Mouse (Mus musculus): ENCODE data around the gene Pdxp. TPM values are rescaled to one million over a fixed set of nuclear protein-coding genes. Genes with fewer than 3 reads are reported as not detected.
A peak's percentile ranks its signal among the peaks of the same experiment; 100 is the strongest.

The Pdxp gene
- total and polyA plus RNA-seq, 3 experiments, result 2.8 to 9.8 (median 5.4) TPM

- TF ChIP-seq NELFE (IDR thresholded peaks at IDR 0.05; ENCODE audit: low read depth, low read length) (no peak), ZNF384 (IDR thresholded peaks at IDR 0.05; ENCODE audit: low read depth, low read length) (no peak), ZC3H11A (IDR thresholded peaks at IDR 0.05; ENCODE audit: low read depth, low read length) (no peak), E2F4 (IDR thresholded peaks at IDR 0.05; ENCODE audit: insufficient replicate concordance, low read depth, low read length) (no peak), ZMIZ1 (IDR thresholded peaks at IDR 0.05; ENCODE audit: low read depth, low read length) (no peak), SMC3 (IDR thresholded peaks at IDR 0.05; ENCODE audit: low read depth, low read length) (peak; percentile 78)
Measured at GRCm38 (mm10) chr15:78942663-78943062, 28.9 kb downstream of the Pdxp start (continued).

- no peak overlapping the region for H3K27ac ChIP-seq (ENCODE audit: insufficient read depth, low read depth)
- DNase-seq (ENCODE audit: extremely low read depth), result no peak
- no peak overlapping the region for H3K4me2 ChIP-seq (ENCODE audit: insufficient read depth, low read depth, poor library complexity, severe bottlenecking)
- peaks cover 4 to 19% of the 10 kb centered on the region in 2 experiments for H3K36me3 ChIP-seq (replicated peaks in 1 of 2; ENCODE audit: control insufficient read depth in 1 of 2, insufficient read depth in 1 of 2, low read length in 1 of 2)
- no peak overlapping the region for H3K9ac ChIP-seq (ENCODE audit: insufficient read depth, low read depth)
- no peak overlapping the region for H3K4me3 ChIP-seq (replicated peaks in 1 of 3; ENCODE audit: low read depth in 2 of 3, low read length in 2 of 3, poor library complexity in 1 of 3)
- H3K79me2 ChIP-seq (replicated peaks; ENCODE audit: control insufficient read depth, extremely low read depth, insufficient read depth, poor library complexity, severe bottlenecking), result no peaks in the 10 kb centered on the region
- H3K4me1 ChIP-seq (ENCODE audit: control insufficient read depth in 1 of 2, insufficient read depth in 2 of 2), result peaks cover 0 to 4% of the 10 kb centered on the region in 2 experiments; a peak in 2 of 4 replicates
- dilution Hi-C loops (cut with MboI; ENCODE audit: extremely low pct_ligation_motif_present, extremely low pct_unique_long_range_greater_than_20kb, low sequenced_read_pairs), result no loop called here
- peaks cover 2% of the 10 kb centered on the region for H3K27me3 ChIP-seq (replicated peaks)
- in situ Hi-C loops (cut with MboI; ENCODE audit: low pct_ligation_motif_present, low pct_unique_long_range_greater_than_20kb, low sequenced_read_pairs), result loop anchor here (5.0 kb wide), 1 partner anchor 39 kb away; no protein-coding TSS in a partner anchor
- TF ChIP-seq SMC3 (IDR thresholded peaks at IDR 0.05; ENCODE audit: low read depth, low read length), result no peak
- no peaks in the 10 kb centered on the region for H3K9me3 ChIP-seq (replicated peaks; ENCODE audit: low read length)
Measured at GRCm38 (mm10) chr15:78946232-78946631, 32.5 kb downstream of the Pdxp start.

- Histone ChIP-seq H3K79me2 (replicated peaks; ENCODE audit: control insufficient read depth, extremely low read depth, insufficient read depth, poor library complexity, severe bottlenecking) (no peaks in the 10 kb centered on the region), H3K36me3 (replicated peaks in 1 of 2; ENCODE audit: control insufficient read depth in 1 of 2, insufficient read depth in 1 of 2, low read length in 1 of 2) (peaks cover 0 to 7% of the 10 kb centered on the region in 2 experiments), H3K4me1 (ENCODE audit: control insufficient read depth in 1 of 2, insufficient read depth in 2 of 2) (peaks cover 0 to 4% of the 10 kb centered on the region in 2 experiments; a peak in 2 of 4 replicates), H3K27me3 (replicated peaks) (peaks cover 2% of the 10 kb centered on the region), H3K9me3 (replicated peaks; ENCODE audit: low read length) (no peaks in the 10 kb centered on the region), H3K9ac (ENCODE audit: insufficient read depth, low read depth) (0 out of 2 replicates have a peak within 1 kb of the TSS, but pooled peaks have one; percentile 15), H3K4me2 (ENCODE audit: insufficient read depth, low read depth, poor library complexity, severe bottlenecking) (peak within 1 kb of the TSS; percentile 96), H3K27ac (ENCODE audit: insufficient read depth, low read depth) (no peak within 1 kb of the TSS), H3K4me3 (replicated peaks in 1 of 3; ENCODE audit: low read depth in 2 of 3, low read length in 2 of 3, poor library complexity in 1 of 3) (peak within 1 kb of the TSS in 2 of 3 experiments; percentile 36 to 58)
- in situ Hi-C loops (cut with MboI; ENCODE audit: low pct_ligation_motif_present, low pct_unique_long_range_greater_than_20kb, low sequenced_read_pairs) (loop anchor here (5.0 kb wide), 1 partner anchor 40 kb away; no protein-coding TSS in a partner anchor), dilution Hi-C loops (cut with MboI; ENCODE audit: extremely low pct_ligation_motif_present, extremely low pct_unique_long_range_greater_than_20kb, low sequenced_read_pairs) (no loop called here)
- no peak for DNase-seq (ENCODE audit: extremely low read depth)
- TF ChIP-seq TCF12 (IDR thresholded peaks at IDR 0.05; ENCODE audit: low read depth, low read length), result peak; percentile 53; the same call in 1 of the 2 replicates
- TF ChIP-seq CHD2 (IDR thresholded peaks at IDR 0.05; ENCODE audit: low read length), result no peak
- TF ChIP-seq MXI1 (IDR thresholded peaks at IDR 0.05; ENCODE audit: low read depth, low read length), result peak; percentile 81
- no peak for TF ChIP-seq JUND (conservative IDR thresholded peaks at IDR 0.05; ENCODE audit: low read depth, low read length)
- peak; percentile 72 for TF ChIP-seq POLR2A (IDR thresholded peaks at IDR 0.05; ENCODE audit: low read depth, low read length)
- peak; percentile 63 for TF ChIP-seq MAX (IDR thresholded peaks at IDR 0.05; ENCODE audit: low read length)
- TF ChIP-seq BHLHE40 (IDR thresholded peaks at IDR 0.05; ENCODE audit: low read depth, low read length), result peak; percentile 87
- peak; percentile 41; the same call in 1 of the 2 replicates for TF ChIP-seq NRF1 (IDR thresholded peaks at IDR 0.05; ENCODE audit: low read depth, low read length)
Measured at GRCm38 (mm10) chr15:78947657-78948056, 33.9 kb downstream of the Pdxp start, which contains the start of gene Triobp. Triobp (plus strand) TSS chr15:78947724.
